Mouse (Mus musculus): ENCODE measurements around the gene Fbxo45.
"Not testable (repeated sequence)": the region's sequence is repeated elsewhere in the genome, so short reads cannot be mapped to it uniquely, and the experiment has no call there.

The Fbxo45 gene

GRCm38 (mm10) chr16:32246952-32247370 is at the start of gene Fbxo45, which contains the start of gene Wdr53:
Gene Fbxo45, minus strand, starts transcription at chr16:32247158.
Gene Wdr53, plus strand, starts transcription at chr16:32247227.
- in situ Hi-C loops (cut with MboI) = no loop called here

GRCm38 (mm10) chr16:32291821-32292220 is 44.9 kb upstream of the Fbxo45 start:
- in situ Hi-C loops (cut with MboI) = no loop called here

GRCm38 (mm10) chr16:32282608-32283007 is 35.6 kb upstream of the Fbxo45 start:
- in situ Hi-C loops (cut with MboI) = no loop called here

GRCm38 (mm10) chr16:32280211-32280610 is 33.3 kb upstream of the Fbxo45 start:
- in situ Hi-C loops (cut with MboI) = no loop called here

GRCm38 (mm10) chr16:32278396-32278795 is 31.4 kb upstream of the Fbxo45 start:
- in situ Hi-C loops (cut with MboI) = no loop called here

- in situ Hi-C loops (cut with MboI) = no loop called here
Measured at GRCm38 (mm10) chr16:32277308-32278256, 30.6 kb upstream of the Fbxo45 start, which contains the start of gene Rnf168. Gene Rnf168, plus strand, starts transcription at chr16:32277459.

- in situ Hi-C loops (cut with MboI) = no loop called here
Measured at GRCm38 (mm10) chr16:32275830-32276229, 28.9 kb upstream of the Fbxo45 start.

- in situ Hi-C loops (cut with MboI) = no loop called here
Measured at GRCm38 (mm10) chr16:32275041-32275440, 28.1 kb upstream of the Fbxo45 start.

GRCm38 (mm10) chr16:32273338-32273737 is 26.4 kb upstream of the Fbxo45 start:
- in situ Hi-C loops (cut with MboI) = no loop called here

GRCm38 (mm10) chr16:32271291-32271690 is 24.3 kb upstream of the Fbxo45 start, which contains the start of gene Smco1:
Gene Smco1, plus strand, starts transcription at chr16:32271468.
- in situ Hi-C loops (cut with MboI) = no loop called here

- in situ Hi-C loops (cut with MboI) = not testable (repeated sequence)
Measured at GRCm38 (mm10) chr16:32264225-32264624, 17.3 kb upstream of the Fbxo45 start.

- in situ Hi-C loops (cut with MboI) = no loop called here
Measured at GRCm38 (mm10) chr16:32246351-32246791, 587 bp downstream of the Fbxo45 start.

GRCm38 (mm10) chr16:32243901-32244300 is 3.1 kb downstream of the Fbxo45 start:
- in situ Hi-C loops (cut with MboI) = no loop called here

GRCm38 (mm10) chr16:32239428-32240312 is 7.3 kb downstream of the Fbxo45 start:
- in situ Hi-C loops (cut with MboI) = no loop called here

GRCm38 (mm10) chr16:32237930-32238680 is 8.9 kb downstream of the Fbxo45 start:
- in situ Hi-C loops (cut with MboI) = no loop called here

GRCm38 (mm10) chr16:32232050-32232449 is 14.9 kb downstream of the Fbxo45 start:
- in situ Hi-C loops (cut with MboI) = not testable (repeated sequence)

- in situ Hi-C loops (cut with MboI) = no loop called here
Measured at GRCm38 (mm10) chr16:32222399-32222798, 24.6 kb downstream of the Fbxo45 start.

- in situ Hi-C loops (cut with MboI) = no loop called here
Measured at GRCm38 (mm10) chr16:32221803-32222202, 25.2 kb downstream of the Fbxo45 start.

GRCm38 (mm10) chr16:32214804-32215576 is 32.0 kb downstream of the Fbxo45 start:
- in situ Hi-C loops (cut with MboI) = no loop called here

- in situ Hi-C loops (cut with MboI) = no loop called here
Measured at GRCm38 (mm10) chr16:32214156-32214555, 32.8 kb downstream of the Fbxo45 start.

Data from mature B cell (primary cell).